Mouse (Mus musculus) Patski (cell line): ENCODE results near the gene Slc26a11. TPM values are rescaled to one million over a fixed set of nuclear protein-coding genes. Genes with fewer than 3 reads are reported as not detected.

ENCODE experiments used
- ATAC-seq: fragments of 100-300 bp; one replicate; pipeline ENCODE4 v1.8.0; 2021
- CTCF ChIA-PET: fragments of 350-600 bp; sonication (Branson Sonifier 250); formaldehyde crosslinking; loops from one replicate; lab custom pipeline; 2022; ENCODE audit warnings: inconsistent platforms; lab: Charles Lee
- POLR2A ChIA-PET: fragments of 350-600 bp; sonication (Branson Sonifier 250); formaldehyde crosslinking; loops from one replicate; lab custom pipeline; 2022; ENCODE audit warnings: antibody characterized with exemption, inconsistent platforms; lab: Charles Lee
- DNase-seq: peaks from one replicate; pipeline ENCODE4 v3.0.0-alpha.2; 2011; ENCODE audit warnings: low read depth, low spot score
- H3K27me3 ChIP-seq: fragments of 371-371 bp; one replicate; pipeline ENCODE4 v1.5.1; 2021
- CTCF ChIP-seq: fragments of 100-300 bp; IDR thresholded peaks from one replicate; pipeline ENCODE4 v1.5.1; 2021
- in situ Hi-C: fragments of 300-500 bp; cut with MboI; formaldehyde crosslinking; loops from 3 replicates; pipeline ENCODE4 v1.11.1; 2018; ENCODE audit warnings: low pct_unique_long_range_greater_than_20kb, mixed read lengths
- polyA plus RNA-seq: library from polyadenylated mRNA; unstranded; gene quantifications from one replicate; pipeline ENCODE4 v1.2.3, GENCODE M21; 2021

Slc26a11 gene
- polyA plus RNA-seq, 1 experiment from 2014 or later: 16.3 TPM

GRCm38 (mm10) chr11:119389851-119390270, 34.5 kb downstream of the Slc26a11 start:
- in situ Hi-C loops: no loop called here
- no peaks in the 10 kb centered on the region for H3K27me3 ChIP-seq
- ChIA-PET CTCF (interaction anchor here (0.8 kb wide), 1 partner anchor 20 kb away, joined by 3 read pairs; no protein-coding TSS in a partner anchor), POLR2A (no interaction called here)
- no peak for TF ChIP-seq CTCF
- no peak for DNase-seq
- ATAC-seq: peak; percentile 76

DNA sequence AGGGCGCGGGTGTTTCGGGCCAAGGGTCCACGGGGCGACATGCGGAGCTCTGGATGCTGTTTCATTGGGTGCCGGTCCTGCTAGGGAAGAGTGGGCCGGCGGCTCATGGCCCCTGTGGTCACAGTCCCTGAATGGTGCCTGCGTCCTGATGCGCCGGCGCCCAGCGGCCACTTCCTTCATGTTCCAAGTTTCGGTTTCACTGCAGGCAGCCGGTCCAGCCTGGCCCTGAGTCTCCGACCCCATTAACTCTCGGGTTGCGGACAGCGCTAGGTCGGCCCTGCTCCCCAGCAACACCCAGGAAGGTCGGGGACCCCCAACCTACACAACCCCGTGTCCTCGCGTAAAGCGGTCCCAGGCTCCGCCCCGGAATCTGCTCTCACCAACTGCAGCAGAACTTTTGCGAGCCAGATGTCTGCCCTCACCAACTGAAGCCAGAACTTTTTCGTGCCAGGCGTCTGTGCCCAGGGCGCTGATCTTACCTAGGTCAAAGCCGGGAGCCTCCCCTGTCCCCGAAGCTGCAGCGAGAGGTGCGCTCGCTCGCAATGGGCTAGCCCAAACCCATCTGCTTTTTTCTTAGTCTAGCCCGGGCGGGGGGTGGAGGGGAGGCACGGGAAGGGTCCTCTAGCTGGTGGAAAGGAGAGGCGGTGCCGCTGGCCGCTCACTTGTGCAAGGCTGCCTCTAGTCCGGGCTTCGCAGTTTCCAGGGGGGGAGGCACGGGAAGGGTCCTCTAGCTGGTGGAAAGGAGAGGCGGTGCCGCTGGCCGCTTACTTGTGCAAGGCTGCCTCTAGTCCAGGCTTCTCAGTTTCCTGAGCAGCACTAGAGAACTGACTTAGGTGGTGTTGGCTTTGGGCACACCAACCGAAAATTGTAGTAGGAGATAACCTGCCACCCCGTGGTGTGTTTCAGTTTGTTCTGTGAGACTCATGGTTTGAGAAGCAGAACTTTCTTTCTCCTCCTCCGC, 35.2 kb downstream of the Slc26a11 start:
- ChIA-PET CTCF (interaction anchor here (0.8 kb wide), 1 partner anchor 21 kb away, joined by 3 read pairs; no protein-coding TSS in a partner anchor), POLR2A (interaction anchor here (0.8 to 0.9 kb wide), 2 partner anchors 8 to 119 kb away, joined by 3 read pairs; no protein-coding TSS in a partner anchor)
- no peak for DNase-seq
- peak; percentile 54 for ATAC-seq
- no peak for TF ChIP-seq CTCF
- in situ Hi-C loops: no loop called here
- no peaks in the 10 kb centered on the region for H3K27me3 ChIP-seq

DNA sequence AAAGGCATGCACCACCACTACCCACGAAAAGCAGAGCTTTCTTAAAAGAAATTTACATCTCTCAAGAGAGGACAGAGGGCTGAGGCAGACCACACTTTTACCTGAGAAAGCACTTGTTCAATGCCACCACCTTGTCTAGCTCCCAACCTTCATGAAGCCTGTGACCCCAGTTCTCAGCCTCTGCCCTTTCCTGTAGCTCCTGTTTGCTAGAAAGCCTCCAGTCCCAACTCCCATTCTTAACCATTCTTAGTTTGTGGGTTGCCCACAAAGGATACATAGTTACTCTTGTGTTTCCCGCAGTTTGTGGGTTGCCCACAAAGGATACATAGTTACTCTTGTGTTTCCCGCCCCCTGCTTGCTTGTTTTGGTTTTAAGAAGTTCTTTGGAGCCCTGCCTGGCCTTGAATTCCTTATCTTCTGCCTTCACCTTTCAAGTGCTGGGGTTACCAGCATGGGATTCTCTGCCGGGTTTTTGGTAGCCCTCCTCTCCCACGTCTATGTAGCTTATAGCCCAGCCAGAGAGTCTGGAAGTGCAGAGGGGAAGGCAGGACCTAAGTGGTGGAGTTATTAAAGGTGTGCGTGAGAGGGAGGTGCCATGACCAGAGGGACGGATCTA, 36.1 kb downstream of the Slc26a11 start:
- DNase-seq (no peak), ATAC-seq (no peak)
- ChIA-PET CTCF (no interaction called here), POLR2A (interaction anchor here (0.8 to 0.9 kb wide), 2 partner anchors 9 to 120 kb away, joined by 3 read pairs; no protein-coding TSS in a partner anchor)
- in situ Hi-C loops: no loop called here
- no peak for TF ChIP-seq CTCF
- H3K27me3 ChIP-seq: no peaks in the 10 kb centered on the region

- H3K27me3 ChIP-seq: no peaks in the 10 kb centered on the region
- DNase-seq: no peak
- no peak for TF ChIP-seq CTCF
- ChIA-PET CTCF (interaction anchor here (1.4 kb wide), 1 partner anchor 21 kb away, joined by 3 read pairs; no protein-coding TSS in a partner anchor), POLR2A (interaction anchor here (0.7 to 0.9 kb wide), 2 partner anchors 10 to 35 kb away, joined by 3 to 5 read pairs; no protein-coding TSS in a partner anchor)
- in situ Hi-C loops: no loop called here
- ATAC-seq: no peak
Measured at GRCm38 (mm10) chr11:119392001-119392614, 36.8 kb downstream of the Slc26a11 start.

DNA sequence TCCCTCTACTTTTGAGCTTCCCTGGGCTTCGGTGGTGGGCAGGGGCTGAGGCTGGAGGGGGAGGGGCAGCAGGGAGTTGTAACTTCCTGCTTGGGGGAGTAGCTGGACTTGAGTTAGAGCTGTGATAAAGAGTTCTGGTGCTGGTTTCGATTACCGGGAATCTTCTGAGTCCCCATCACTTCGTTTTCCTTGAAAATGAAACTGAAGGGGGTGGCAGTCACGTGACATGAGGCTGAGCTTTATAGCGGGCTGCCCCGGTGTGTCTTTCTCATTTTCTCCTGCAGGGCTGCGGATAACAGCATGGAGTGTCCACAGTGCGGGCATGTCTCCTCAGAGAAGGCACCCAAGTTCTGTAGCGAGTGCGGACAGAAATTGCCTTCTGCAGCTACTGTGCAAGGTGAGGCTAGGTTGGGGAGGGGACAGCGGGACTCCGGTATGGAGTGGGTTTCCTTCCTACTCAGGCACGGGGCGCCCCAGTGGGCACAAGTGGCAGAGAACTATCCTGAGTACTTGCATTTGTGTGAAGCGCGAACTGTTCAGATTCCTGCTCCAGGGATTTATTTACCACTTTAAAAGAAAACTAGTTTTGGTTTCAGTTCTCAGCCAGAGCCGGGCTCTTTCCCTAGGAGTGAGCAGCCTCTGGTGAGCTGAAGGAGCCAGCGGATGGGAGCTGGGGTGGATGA, 37.6 kb downstream of the Slc26a11 start, which contains the start of gene Rnf213:
Gene Rnf213, plus strand, starts transcription at position 301 of the 683 bp plus-strand sequence.
- DNase-seq (no peak), ATAC-seq (no peak)
- no peaks in the 10 kb centered on the region for H3K27me3 ChIP-seq
- ChIA-PET POLR2A (interaction anchor here (0.7 to 1.4 kb wide), 2 partner anchors 10 to 34 kb away, joined by 4 to 5 read pairs; no protein-coding TSS in a partner anchor), CTCF (interaction anchor here (1.0 to 1.4 kb wide), 2 partner anchors 20 to 52 kb away, joined by 3 read pairs; no protein-coding TSS in a partner anchor)
- TF ChIP-seq CTCF: no peak
- in situ Hi-C loops: no loop called here

DNA sequence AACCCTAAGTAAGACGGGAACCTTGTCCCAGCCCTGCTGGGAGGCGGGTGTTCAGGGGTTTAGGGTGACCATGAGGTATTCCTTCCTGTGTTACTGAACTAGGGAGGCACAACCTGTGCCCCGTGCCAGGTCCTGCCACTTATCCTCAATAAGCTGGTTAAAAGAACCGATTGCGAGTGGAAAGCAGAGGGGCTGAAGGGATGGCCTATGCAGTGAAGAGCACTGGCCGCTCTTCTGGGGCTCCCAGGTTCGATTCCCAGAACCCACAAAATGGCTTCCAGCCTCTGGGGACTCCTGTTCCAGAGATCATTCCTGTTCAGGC, 38.1 kb downstream of the Slc26a11 start:
- in situ Hi-C loops: no loop called here
- TF ChIP-seq CTCF: no peak
- no peaks in the 10 kb centered on the region for H3K27me3 ChIP-seq
- POLR2A ChIA-PET: interaction anchor here (1.4 kb wide), 1 partner anchor 10 kb away, joined by 4 read pairs; no protein-coding TSS in a partner anchor
- no peak for ATAC-seq
- no peak for DNase-seq
- CTCF ChIA-PET: interaction anchor here (0.8 to 1.4 kb wide), 3 partner anchors 8 to 53 kb away, joined by 3 read pairs; no protein-coding TSS in a partner anchor

DNA sequence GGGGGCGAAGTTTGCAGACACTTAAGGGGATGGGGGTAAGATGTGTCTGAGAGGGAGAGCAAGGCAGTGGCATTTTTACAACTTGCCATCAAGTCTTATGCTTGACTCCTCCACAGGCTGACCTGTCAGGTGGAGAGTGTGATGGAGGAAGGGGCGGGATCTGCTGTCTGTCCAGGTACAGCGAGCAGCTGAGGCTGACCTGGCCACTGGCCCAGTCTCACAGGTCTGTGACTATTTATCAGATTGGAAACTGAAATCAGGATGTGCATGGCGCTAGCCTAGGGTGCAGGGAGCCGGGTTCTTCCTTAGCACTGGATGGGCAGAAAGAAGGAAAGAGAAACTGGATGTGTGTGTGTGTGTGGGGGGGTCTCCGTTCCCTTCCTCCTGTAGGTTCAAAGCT, 38.9 kb downstream of the Slc26a11 start:
- TF ChIP-seq CTCF: no peak
- H3K27me3 ChIP-seq: no peaks in the 10 kb centered on the region
- DNase-seq (no peak), ATAC-seq (no peak)
- in situ Hi-C loops: no loop called here
- ChIA-PET CTCF (interaction anchor here (0.8 kb wide), 1 partner anchor 9 kb away, joined by 3 read pairs; no protein-coding TSS in a partner anchor), POLR2A (interaction anchor here (1.4 kb wide), 1 partner anchor 9 kb away, joined by 4 read pairs; no protein-coding TSS in a partner anchor)

GRCm38 (mm10) chr11:119395394-119395793, 40.0 kb downstream of the Slc26a11 start:
- no peak for TF ChIP-seq CTCF
- ChIA-PET CTCF (no interaction called here), POLR2A (no interaction called here)
- in situ Hi-C loops: no loop called here
- DNase-seq (no peak), ATAC-seq (no peak)
- H3K27me3 ChIP-seq: no peaks in the 10 kb centered on the region

DNA sequence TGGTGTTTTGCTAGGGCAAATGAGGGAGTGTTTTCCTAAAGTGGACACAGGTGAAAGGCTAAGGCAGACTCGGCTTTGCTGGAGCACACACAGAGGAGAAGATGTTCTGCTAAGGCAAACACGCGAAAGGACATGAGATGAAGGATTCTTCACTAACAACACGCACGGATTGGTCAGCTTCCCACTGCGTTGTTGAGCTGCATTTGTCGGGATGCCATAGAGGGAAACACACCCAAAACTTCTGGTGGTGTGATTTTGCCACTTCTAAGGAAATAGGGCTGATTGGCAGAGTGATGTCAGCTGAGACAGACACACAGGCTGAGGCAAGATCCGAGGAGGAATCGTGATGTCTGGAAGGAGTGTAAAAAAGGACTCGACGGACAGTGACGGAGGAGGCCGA, 40.6 kb downstream of the Slc26a11 start:
- ChIA-PET CTCF (no interaction called here), POLR2A (no interaction called here)
- DNase-seq: no peak
- in situ Hi-C loops: no loop called here
- TF ChIP-seq CTCF: no peak
- H3K27me3 ChIP-seq: no peaks in the 10 kb centered on the region
- no peak for ATAC-seq

DNA sequence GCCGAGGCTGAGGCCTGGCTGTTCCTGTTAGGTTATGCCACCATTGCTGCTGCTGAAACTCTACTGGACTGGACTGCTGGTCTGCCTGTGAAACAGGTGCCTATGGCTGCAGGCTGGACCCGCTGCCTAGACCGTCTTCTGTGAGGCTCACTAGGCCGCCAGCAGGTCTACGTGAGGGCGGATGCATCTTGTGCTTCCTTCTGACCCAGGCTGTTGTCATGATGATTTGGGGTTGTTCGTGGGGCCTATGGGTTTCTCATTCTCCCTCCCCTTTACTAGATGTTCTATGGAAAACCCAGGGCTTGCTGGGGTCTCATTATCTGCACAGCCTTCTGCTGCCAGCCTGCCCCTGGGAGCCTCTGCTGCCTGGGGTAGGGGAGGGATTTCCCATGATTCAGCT, 41.1 kb downstream of the Slc26a11 start:
- CTCF ChIA-PET: no interaction called here
- POLR2A ChIA-PET: no interaction called here
- in situ Hi-C loops: no loop called here
- DNase-seq (no peak), ATAC-seq (no peak)
- no peaks in the 10 kb centered on the region for H3K27me3 ChIP-seq
- no peak for TF ChIP-seq CTCF
